Mouse (Mus musculus): ENCODE data around the gene Lrp2bp.

DNA sequence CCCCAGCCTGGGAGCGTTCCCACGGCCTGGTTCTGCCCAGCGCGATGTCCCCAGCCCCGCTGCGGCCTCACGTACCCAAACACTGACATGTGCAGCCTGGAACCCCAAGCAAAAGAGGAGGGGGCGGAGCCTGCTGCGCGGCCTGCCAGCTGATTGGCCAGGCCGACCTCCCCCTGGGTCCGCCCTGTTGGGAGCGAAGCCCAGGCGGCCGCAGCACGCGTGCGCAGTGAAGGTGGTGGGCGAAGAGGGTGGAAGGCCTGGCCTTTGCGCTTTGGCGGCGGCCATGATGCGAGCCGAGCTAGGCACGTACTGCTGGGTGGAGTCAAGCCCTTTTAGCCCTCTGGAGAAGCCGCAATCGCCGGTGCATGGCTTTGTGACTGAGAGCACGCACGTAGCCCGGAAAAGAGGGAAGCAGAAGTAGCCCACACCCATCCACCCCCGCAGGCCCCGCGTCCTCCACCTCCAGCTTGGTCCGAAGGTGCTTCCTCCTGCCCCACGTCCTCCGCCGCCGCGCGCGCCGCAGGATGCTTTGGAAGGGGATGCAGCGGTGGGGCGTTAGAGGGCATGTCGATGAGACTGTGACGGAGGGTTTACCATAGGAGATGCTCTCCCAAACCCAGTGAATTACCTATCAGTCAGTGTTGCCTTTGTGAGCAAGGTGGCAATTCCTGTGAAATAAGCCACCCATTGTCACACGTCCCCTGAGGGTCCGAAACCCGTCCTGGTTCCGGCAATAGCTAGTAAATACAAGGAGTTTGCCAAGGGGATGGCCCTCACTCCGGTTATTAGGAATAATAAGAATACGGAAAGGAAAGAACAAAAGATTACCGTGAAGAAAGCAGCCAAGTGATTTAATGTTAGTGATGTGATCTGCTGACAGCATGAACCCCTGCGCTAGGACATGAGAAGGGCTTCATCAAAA, 942 bp downstream of the Lrp2bp start:
- no peak for TF ChIP-seq CTCF (IDR thresholded peaks at IDR 0.05; ENCODE audit: borderline replicate concordance, insufficient read depth, low read depth, low read length)
- peak; percentile 100 for TF ChIP-seq POLR2A (IDR thresholded peaks at IDR 0.05; ENCODE audit: borderline replicate concordance, insufficient read depth, low read length)
